Mouse (Mus musculus) embryo, embryonic 10 days (tissue): ENCODE data around the gene Rnf114.

Experiments
- DNase-seq: peaks from one replicate; pipeline ENCODE4 v3.0.0-alpha.2; 2015; ENCODE audit warnings: low spot score

The Rnf114 gene

DNA sequence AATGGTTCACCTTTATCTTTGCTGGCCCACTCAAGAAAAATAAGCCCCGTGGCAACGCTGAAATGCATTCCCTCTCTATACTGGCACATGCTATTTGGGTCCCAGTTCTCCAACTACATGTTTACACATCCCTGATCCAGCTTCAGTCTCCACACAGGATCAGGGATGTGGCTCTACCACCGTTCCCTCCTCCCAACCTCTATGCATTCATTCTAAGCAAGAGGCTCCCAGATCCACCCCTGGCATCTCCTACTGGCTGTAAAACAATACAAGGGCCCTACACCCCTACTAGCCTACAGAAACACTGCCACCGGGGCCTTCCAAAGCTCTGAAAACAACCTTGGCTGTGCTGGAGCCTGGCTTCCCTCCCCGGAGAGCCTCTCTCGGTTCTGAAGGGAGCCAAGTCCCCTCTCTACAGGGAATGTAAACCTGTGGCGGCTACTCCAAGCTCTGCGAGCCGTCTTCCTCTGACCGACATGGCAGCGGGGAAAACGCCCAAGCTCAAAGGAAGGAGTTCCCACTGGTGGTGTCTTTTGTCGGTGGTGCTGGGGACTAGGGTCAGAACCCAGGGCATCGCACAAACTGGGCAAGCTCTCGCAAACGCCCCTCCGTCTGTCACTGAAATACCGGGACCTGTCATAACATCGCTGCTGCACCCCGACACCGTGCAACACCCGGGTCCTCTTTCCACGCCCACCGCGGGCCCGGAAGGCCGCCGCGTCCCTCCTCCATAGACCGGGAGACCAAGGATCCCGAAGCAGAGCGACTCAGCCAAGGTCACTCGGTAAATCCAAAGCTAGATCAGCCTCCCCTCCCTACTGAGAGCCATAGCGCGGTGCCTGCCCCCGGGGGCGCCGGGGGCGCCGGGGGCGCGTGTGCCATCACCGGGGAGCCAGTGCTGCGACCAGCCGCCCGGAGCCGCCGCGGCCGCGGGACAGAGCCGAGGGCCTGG, at the start of gene Rnf114:
Rnf114 (plus strand) TSS at position 889 of the 952 bp plus-strand sequence.
- DNase-seq, result no peak

DNA sequence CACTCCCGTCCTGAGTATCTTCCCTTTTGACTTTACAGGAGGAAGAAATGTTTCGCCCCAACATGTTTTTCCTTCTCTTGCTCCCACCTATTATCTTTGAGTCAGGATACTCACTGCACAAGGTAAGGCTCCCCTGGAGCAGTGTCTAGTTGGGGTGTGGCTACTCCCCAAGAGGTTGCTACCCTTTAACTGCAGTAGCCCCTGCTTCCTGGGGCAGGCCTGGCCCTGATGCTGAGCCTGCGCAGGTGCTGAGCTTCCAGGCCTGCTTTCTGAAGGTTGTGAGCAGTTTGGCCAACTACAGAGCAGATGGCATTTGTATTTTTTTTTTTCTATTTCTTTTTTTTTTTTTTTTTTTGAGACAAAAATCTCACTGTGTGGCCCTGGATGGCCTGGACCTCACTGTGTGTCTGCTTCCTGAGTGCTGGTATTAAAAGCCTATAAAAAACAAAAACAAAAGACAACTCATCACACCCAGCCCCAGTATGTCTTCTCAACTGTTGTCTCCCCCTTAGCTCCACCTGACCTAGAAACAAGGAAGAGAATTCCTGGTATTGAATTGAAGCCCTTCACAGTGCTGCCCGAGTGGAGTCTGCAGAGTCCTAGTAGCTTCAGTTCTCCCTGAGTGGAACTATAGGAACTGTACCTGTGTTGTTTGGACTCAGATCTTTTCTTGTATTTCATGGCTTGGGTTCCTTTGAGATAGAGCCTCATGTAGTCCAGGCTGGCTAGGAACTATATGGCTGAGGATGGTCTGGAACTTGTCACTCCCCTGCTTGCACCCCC, 48.8 kb upstream of the Rnf114 start:
- no peak for DNase-seq

DNA sequence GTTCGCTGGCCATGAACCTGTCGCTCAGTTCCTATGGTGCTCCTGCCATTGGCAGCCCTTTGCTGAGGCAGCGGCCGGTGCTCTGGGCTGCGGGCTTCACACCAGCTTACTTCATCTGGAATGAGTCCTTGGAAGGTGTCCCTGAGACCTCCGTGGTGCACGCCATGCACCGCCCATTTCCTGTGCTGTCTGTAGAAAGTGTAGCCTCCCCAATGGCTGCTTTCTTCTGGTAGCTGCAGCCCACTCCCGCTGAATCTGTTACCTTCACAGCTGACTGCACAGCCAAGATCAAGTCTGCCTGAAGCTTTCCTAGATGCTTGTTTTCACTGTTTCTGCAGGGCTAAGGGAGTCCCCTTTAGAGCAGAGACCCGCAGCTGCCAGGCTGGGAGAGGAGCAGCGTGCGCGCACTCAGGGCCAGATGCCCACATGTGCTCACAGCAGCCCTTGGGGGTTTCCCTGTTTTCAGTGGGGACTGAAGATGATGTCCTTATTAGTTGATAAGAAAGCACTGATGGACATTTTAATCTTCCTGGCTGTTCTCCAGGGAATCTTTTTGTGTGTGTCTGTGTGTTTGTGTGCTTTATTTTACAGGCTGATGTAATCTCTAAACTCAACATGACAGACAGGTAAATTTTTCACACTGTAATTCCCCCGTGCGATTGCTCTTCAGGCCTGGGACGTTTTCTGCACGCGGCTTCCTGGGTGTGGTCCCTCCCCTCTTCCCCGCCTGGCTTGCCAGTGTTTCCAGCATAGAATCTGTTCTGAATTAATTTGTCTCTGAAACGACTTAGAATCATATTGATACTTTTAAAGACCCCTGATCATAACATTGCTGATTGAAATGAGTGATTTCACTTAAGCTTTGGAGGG, 46.3 kb upstream of the Rnf114 start:
- no peak for DNase-seq

DNA sequence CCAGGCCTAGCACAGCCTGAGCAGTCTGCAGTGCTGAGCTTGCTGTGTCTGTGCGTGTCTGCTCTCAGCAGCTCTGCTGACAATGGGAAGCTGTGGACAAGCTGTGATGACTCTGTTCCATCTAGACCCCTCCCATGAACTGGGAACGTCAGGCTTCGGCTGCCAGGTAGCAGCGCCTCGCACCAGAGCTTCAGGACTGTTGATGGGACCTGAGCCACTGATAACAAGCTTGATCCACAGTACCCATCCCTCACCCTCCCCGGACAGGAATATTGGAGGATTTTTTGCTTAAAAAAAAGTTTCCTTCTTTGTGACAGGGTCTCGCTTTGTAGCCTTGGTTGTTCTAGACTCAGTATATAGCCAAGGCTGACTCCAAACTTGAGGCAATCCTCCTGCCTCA, 45.2 kb upstream of the Rnf114 start:
- DNase-seq, result no peak

DNA sequence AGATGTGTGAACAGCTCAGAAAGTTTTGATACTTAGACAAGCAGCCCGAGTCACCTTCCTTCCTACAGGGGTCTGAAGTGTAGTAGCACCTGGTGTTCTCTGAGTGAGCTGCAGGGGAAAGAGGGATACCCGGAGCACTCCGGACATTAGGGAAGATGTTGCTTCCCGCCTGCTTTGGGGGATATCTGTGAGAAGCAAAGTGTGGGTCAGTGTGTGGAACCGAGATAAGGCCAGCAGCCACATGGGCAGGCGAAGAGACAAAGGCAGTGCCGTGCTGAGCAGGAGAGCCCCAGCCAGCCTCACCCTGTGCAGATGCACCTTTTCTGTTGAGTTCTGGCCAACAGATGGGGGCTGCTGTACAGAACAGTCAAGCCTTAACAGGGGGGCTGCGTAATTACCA, 44.8 kb upstream of the Rnf114 start:
- peak; percentile 35 for DNase-seq

DNA sequence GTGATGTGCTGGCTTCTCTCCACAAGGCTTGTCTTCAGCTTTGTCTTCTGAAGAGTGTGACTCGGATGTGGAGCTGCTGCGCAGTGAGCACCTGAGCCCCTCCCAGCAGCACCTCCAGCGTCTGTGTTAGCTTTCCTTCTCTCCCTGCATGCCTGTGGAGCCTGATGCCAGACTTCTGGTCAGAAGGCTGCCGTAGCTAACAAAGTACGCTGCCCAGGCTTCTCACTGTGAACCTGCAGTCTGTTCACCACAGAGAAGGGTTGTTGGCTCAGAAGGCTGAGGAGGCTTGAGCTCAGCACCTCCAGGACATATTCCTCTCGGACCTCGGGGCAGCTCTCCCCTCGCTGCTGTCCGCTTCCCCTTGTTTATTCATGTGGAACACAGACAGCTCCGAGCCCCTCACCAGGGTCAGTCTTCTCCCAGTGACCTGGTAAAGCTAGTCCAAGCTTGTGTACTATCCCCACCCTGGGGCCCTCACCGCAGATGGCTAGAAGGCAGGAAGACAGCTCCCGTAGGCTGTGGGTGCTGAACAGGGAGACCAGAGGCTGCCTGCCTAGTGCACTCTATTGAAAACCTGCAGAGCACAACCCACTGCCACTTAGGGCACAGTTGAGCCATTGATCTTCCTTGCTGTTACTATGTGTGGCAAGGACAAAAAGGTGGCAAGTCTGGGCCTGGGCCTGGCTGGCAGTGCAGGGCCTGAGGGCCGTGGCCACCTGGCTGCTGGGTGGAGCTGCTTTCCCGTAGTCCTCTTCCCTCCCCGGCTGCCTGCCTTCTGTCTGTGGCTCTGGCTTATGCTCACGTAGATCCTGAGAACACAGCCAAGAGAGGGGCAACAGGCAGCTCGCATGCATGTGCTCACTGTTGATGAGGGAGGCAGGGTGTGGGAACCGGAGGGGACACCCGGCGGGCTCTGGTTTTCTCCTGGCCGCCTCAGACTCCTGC, 42.8 kb upstream of the Rnf114 start:
- no peak for DNase-seq

DNA sequence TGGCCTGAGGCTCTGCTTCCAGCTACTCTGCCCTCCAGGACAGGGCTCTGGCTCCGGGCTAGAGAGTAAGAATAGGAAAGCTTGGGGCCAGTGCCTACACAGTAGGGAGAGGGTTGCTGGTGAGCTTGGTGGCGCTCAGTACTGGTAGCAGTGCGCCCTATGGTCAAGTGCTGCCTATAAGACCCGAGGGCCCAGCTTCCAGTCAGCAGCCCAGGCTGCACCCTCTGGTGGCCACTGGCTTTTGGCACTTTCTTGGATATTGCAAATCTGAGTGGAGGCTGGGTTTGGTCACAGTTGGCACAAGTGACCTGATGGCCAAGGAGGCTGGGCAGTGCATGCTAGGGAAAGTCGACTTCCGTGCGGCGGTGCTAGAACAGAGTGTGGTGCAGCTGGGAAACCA, 41.8 kb upstream of the Rnf114 start:
- DNase-seq, result no peak

DNA sequence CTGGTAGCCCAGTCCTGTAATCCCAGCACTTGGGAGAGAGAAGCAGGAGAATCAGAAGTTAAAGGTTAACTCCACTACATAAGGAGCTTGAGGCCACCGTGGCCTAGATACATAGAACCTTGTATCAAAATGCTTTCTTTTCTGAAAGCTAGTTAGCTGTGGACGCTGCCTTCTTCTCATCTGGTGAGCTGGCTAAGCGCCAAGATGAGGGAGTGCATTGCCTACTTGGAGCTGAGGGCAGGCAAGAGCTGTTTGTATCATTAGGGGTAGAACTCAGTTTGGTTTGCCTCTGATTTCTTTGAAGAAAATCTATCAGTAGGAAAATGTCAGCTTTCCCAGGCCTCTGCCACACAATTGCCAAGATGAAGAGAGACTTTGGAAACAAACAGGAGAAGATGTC, 38.6 kb upstream of the Rnf114 start:
- no peak for DNase-seq

DNA sequence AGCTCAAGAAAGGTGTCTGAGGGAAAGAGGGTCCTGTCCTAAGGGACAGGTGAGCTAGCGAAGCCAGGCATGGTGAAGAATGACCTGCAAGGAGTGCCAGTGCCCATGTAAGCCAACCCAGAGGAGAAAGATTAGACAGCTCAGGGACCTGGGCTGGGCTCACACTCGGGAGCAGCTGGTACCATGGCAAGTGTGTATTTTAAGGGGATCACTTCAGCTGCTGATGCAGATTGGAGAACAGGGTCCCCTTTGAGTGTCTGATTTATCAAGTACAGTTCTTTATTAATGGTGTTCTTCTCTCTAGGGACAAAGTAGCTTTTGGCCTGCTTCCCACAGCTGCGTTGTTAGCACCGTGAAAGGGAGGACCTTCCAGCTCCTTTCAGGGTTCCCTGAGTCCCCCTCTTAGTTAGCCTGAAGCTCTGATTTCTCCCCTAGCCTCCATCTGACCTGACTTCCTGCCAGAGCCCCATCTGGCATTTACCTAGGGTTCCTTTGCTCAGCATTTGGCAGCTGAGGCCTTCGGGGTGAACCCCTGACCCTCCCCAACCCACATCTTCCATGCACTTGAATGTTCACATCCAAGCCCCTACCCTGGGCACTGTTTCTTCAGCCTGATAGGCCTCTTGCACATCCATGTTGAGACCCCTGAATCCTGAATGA, 36.0 kb upstream of the Rnf114 start:
- no peak for DNase-seq

DNA sequence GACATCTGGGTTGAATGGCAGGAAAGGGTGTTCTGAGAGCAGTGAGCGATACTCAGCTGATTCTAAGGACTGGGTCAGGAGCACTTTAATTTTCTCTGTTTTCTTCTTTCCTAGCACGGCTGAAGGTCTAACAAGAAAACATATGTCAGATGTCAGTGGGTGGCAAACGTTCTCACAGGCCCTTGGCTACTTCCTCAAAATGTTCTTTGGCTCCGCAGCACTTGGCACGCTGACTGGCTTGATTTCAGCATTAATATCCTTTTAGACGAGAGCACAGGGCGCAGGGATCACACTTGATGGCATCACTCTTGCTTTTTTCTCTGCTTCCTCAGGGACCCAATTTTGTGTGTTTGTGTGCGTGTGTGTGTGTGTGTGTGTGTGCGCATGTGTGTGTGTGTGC, 35.2 kb upstream of the Rnf114 start:
- no peak for DNase-seq

DNA sequence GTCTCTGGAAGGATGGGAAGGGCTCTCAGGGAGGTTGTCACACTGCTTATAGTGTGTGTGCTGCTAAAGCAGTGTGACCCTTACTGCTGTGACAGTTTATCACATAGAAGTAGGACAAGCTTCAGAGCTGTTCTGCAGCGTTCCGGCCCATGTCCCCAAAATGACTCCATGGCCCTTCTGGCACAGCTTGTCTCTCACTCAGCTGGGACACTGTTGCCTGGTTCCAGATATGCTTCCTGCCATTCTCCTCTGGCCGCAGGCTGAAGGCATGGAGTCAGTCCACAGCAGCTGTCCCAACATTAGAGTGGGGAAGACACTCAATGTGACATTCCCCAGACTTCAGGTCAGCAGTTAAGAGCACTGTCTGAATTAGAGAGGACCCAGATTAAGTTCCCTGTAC, 33.9 kb upstream of the Rnf114 start:
- no peak for DNase-seq

DNA sequence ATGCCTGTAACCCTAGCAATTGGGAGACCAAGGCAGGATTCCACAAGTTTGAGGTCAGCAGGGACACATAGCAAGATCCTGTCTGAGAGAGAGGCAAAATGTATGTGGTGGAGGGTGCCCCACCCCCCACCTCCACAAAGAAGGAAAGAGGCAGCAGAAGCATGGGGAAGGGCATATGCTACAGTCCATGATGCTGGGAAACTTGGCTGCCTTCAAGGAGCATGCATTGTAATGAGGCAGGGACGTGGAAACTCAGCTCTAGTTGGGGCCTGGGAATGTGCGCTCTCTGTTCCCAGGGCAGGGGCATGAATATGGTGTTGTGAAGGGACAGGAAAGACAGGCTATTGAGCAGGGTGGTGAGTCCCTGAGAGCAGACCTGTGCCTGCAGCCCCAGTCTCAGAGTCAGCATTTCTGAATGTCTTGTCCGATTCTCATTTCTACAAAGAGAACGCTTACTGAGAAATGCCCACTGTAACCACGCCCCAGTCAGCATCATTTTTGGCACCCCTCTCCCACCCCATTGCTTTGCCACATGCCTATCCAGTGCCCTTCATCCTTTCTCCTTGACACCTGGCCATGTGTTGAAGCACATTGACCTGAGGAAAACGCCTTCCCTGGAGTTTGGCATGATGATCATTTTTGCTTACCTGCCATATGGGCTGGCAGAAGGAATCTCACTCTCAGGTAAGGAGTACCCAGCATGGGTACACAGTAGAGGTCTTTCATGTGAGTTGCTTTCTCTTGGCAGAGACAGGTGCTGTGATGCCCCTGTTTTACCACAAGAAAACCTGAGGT, 33.2 kb upstream of the Rnf114 start:
- no peak for DNase-seq

DNA sequence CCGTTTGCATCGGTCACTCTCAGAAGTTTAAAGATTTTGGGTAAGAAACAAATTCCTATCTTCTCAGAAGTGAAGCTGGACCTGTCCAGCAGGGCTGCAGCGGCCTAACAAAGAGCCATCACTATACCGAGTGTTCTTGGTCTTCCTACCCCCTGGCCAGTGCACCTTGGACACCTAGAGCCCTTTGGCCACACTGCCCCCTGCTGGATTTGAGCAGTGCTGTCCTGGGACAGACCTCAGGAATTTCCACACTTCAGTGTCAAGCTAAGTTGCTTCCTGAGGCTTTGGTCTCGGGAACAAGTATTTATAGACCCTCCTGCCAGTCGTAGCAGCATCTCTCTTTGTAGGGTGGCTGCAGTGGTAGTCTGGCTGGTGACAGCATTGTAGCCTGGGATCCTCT, 29.5 kb upstream of the Rnf114 start:
- DNase-seq, result peak; percentile 77

DNA sequence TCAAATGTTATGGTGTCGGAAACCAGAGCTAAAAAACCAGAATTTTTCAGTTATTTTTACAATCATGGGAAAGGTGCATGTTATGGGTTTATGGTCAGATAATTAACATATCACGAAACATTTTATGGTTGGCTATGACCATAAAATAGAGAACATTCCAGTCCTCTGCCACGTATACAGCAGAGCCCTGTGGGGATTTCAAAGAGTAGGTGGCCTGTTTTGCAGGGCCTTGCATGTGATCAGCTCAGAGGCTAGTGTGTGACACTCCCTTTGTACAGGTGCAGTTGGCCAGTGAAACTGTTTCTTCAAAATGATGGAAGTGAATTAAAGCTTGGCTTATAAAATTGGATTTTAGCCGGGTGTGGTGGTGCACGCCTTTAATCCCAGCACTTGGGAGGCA, 28.6 kb upstream of the Rnf114 start:
- DNase-seq, result no peak

DNA sequence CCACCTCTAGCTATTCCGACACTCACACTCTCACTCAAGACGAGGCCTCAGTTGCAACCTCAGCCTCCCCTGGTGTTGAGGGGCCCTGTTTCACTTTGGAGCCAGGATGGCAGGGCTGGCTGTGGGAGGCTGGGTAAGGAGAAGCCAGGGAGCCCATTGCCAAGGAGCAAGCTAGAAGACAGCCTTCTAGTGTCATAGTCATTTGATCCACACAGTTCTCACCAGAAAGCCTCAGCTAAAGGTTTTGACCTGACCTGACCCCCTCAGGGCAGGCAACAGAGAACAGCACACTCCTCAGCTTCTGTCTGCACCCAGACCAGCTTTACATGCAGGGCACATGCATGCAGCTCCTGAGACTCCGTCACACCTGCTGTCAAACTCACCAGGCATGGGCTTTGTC, 26.5 kb upstream of the Rnf114 start:
- no peak for DNase-seq

DNA sequence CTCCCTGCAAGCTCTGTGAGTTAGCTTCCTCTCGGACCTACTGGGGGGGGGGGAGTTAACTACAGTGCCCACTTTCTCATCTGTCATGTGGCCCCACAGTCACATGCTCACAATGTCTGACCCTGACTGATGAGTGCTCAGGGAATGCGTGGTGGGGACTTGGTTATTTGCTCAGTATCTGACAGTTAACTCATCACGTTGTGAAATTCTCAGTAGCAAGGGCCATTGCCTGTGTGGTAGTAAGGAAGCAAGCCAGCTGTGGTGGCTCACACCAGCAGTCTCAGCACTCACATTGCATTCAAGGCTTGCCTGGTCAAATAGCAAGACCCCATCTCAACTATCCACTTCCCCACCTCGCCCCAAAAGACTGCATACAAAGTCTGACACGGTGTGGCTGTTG, 25.2 kb upstream of the Rnf114 start:
- no peak for DNase-seq

DNA sequence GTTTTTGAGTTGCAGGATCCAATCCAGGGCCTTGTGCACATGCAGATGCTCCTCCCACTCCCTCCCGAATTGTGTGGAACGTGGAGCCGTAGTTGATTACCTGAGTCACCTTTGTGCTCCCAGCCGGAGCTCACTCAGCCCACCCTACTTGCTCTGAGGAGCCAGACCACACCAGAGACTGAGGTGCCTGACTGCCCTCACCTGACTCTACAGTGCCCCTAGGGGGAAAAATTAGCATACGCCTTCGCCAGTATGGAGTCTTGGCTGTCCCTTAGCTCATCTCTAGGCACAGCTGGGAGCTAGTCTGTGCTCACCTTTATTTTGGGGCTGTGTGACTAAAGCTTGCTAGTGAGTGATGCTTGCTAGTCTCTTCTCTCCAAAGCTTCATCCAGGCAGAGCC, 24.0 kb upstream of the Rnf114 start:
- DNase-seq, result no peak

DNA sequence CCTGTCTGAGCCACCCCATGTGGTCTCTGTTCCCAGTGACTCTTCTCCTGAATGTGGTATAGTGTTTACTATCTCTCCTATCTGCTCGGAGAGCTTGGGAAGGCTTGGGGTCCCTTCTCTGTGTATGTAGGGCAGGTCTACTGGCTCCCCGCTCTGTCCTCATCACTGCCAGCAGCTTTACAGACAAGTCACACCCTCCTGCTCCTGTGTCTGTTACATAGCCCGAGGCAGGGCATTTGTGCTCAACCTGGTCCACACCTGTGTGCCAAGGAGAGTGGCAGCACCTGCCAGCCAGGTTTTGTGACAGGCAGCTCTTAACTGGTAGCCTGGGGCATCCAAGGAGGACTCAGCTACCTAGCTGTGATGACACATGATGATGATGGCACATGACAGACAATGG, 21.8 kb upstream of the Rnf114 start:
- DNase-seq, result no peak

DNA sequence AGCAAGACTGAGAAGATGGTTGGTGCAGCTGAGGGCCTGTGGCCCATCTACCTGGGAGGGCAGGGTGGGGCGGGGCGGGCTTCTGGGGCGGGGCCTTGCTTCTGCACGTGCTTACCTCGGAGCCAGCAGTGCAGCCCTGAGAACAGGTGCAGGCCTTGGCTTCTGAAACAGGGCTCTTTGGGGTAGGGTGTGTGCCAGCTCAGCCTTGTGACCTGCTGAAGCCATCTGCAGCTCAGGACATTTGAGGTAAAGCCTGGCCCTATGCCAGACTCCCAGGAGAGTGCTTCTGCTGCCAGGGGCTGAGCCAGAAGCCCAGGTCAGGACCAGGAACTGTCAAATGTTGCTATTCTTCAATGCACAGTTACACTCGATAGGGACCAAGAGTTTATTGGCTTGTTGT, 20.9 kb upstream of the Rnf114 start:
- DNase-seq, result no peak

DNA sequence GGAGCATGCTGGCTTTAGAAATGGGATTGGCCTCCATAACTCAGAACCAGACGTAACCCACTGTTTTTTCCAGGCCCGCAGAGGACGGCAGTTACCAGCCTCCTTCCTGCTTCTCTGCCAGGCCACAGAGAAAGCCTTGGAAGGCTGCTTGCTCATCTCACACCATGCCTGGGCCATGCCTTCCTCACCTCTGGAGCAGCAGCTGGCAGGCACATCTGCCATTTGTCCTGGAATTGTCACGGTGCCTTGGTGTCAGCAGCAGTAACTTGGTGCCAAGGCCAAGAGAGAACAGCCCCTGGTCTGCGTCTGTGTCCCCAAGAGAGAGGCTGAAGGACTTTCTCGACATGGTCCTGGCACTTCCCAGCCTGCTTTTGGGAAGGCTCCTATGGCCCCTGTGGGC, 18.2 kb upstream of the Rnf114 start:
- DNase-seq, result no peak
